Mouse (Mus musculus): ENCODE results near the gene Rassf3. TPM values are rescaled to one million over a fixed set of nuclear protein-coding genes. Genes with fewer than 3 reads are reported as not detected.
A peak's percentile ranks its signal among the peaks of the same experiment; 100 is the strongest.

Rassf3 gene
- polyA plus RNA-seq, 1 experiment from 2014 or later = 21.0 TPM

DNA sequence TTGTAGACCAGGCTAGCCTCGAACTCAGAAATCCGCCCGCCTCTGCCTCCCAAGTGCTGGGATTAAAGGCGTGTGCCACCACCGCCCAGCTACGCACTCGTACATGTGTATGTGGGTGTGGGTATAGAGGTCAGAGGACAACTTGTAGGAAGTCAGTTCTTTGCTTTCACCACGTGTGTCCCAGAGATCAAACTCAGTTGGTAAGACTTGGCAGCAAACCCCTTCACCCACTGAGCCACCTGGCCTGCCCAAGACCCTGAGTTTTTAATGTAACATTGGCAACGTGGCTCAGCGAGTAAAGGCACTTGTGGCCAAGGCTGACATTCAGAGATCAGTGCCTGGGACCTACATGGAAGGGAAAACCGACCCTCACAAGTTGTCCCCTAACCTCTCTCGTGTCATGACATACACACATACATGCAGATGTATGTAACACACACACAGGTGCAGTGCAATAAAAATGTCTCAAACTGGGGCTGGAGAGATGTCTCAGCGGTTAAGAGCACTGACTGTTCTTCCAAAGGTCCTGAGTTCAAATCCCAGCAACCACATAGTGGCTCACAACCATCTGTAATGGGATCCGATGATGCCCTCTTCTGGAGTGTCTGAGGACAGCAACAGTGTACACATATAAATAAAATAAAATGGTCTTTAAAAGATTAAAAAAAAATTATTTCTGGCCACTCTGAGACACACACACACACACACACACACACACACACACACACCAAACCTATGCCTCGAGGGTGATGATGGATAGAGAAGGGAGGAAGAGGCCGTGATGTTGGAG, 31.8 kb upstream of the Rassf3 start:
- no peaks in the 10 kb centered on the region for H3K27me3 ChIP-seq (ENCODE audit: insufficient read depth, low read length)
- no peak overlapping the region for H3K4me3 ChIP-seq (ENCODE audit: low read depth, low read length)
- no peak overlapping the region for H3K27ac ChIP-seq (ENCODE audit: low read depth)
- 0 out of 2 replicates have a peak, but pooled peaks have one; percentile 19 for TF ChIP-seq CTCF (IDR thresholded peaks at IDR 0.05; ENCODE audit: low read depth)
- no peak overlapping the region for H3K4me2 ChIP-seq
- no peaks in the 10 kb centered on the region for H3K36me3 ChIP-seq (ENCODE audit: insufficient read depth)
- DNase-seq (no peak), ATAC-seq (ENCODE audit: insufficient read depth) (no peak)
- peaks cover 20% of the 10 kb centered on the region for H3K4me1 ChIP-seq (ENCODE audit: insufficient read depth)
- no peaks in the 10 kb centered on the region for H3K9me3 ChIP-seq (ENCODE audit: low read depth, low read length)
- no peak overlapping the region for H3K9ac ChIP-seq
- 85% methylated on average over 16 of the region's 16 CpGs for WGBS

GRCm38 (mm10) chr10:121506731-121507583, 30.8 kb upstream of the Rassf3 start:
- H3K27ac ChIP-seq (ENCODE audit: low read depth) = peak overlapping the region; percentile 73

DNA sequence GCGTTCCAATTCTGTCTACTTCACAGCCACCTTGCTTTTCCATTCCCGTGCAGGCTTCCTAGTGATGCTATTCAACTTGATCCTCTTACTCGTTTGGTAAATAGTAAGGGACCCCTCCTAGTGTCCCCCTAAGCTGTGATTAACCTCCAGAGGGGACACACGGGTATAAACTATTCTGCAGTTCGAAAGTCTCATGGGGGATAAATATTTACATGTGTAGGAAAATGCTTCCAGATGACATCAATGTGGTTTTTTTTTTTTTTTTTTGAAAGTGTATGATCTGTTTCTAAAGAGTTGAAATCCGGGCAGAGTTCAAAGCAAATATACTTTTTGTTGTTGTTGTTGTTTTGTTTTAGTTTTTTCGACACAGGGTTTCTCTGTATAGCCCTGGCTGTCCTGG, 29.8 kb upstream of the Rassf3 start:
- no peak for DNase-seq
- peak overlapping the region; percentile 36; the same call in 1 of the 2 replicates for H3K4me3 ChIP-seq (ENCODE audit: low read depth, low read length)

More at GRCm38 (mm10) chr10:121506731-121507583, 30.8 kb upstream of the Rassf3 start:
- no peak overlapping the region for H3K4me3 ChIP-seq (ENCODE audit: low read depth, low read length)
- 27% methylated on average over 29 of the region's 29 CpGs for WGBS
- TF ChIP-seq CTCF (IDR thresholded peaks at IDR 0.05; ENCODE audit: low read depth) = no peak
- no peaks in the 10 kb centered on the region for H3K27me3 ChIP-seq (ENCODE audit: insufficient read depth, low read length)
- peak; percentile 52 for ATAC-seq (ENCODE audit: insufficient read depth)
- H3K9ac ChIP-seq = no peak overlapping the region
- H3K4me1 ChIP-seq (ENCODE audit: insufficient read depth) = peaks cover 20% of the 10 kb centered on the region
- no peaks in the 10 kb centered on the region for H3K36me3 ChIP-seq (ENCODE audit: insufficient read depth)
- H3K4me2 ChIP-seq = peak overlapping the region; percentile 14
- DNase-seq = peak; percentile 80
- no peaks in the 10 kb centered on the region for H3K9me3 ChIP-seq (ENCODE audit: low read depth, low read length)

GRCm38 (mm10) chr10:121504973-121505911, 29.1 kb upstream of the Rassf3 start:
- DNase-seq = peak; percentile 86
- no peaks in the 10 kb centered on the region for H3K36me3 ChIP-seq (ENCODE audit: insufficient read depth)
- peak overlapping the region; percentile 38 for H3K9ac ChIP-seq
- peak overlapping the region; percentile 68 for H3K27ac ChIP-seq (ENCODE audit: low read depth)
- H3K4me3 ChIP-seq (ENCODE audit: low read depth, low read length) = peak overlapping the region; percentile 36
- H3K4me1 ChIP-seq (ENCODE audit: insufficient read depth) = peaks cover 21% of the 10 kb centered on the region
- TF ChIP-seq CTCF (IDR thresholded peaks at IDR 0.05; ENCODE audit: low read depth) = no peak
- H3K9me3 ChIP-seq (ENCODE audit: low read depth, low read length) = no peaks in the 10 kb centered on the region
- peak; percentile 74; the same call in 1 of the 2 replicates for ATAC-seq (ENCODE audit: insufficient read depth)
- peak overlapping the region; percentile 66 for H3K4me2 ChIP-seq
- WGBS = 17% methylated on average over 35 of the region's 35 CpGs
- no peaks in the 10 kb centered on the region for H3K27me3 ChIP-seq (ENCODE audit: insufficient read depth, low read length)

More for the DNA sequence above, 29.8 kb upstream of the Rassf3 start:
- Histone ChIP-seq H3K9me3 (ENCODE audit: low read depth, low read length) (no peaks in the 10 kb centered on the region), H3K4me2 (peak overlapping the region; percentile 66), H3K9ac (0 out of 2 replicates have a peak overlapping the region, but pooled peaks have one; percentile 38), H3K36me3 (ENCODE audit: insufficient read depth) (no peaks in the 10 kb centered on the region), H3K4me1 (ENCODE audit: insufficient read depth) (peaks cover 20% of the 10 kb centered on the region), H3K27me3 (ENCODE audit: insufficient read depth, low read length) (no peaks in the 10 kb centered on the region), H3K27ac (ENCODE audit: low read depth) (peak overlapping the region; percentile 68)
- TF ChIP-seq CTCF (IDR thresholded peaks at IDR 0.05; ENCODE audit: low read depth) = no peak
- WGBS = 36% methylated on average over 7 of the region's 7 CpGs
- no peak for ATAC-seq (ENCODE audit: insufficient read depth)

- no peak for TF ChIP-seq CTCF (IDR thresholded peaks at IDR 0.05; ENCODE audit: low read depth)
- no peak overlapping the region for H3K9ac ChIP-seq
- DNase-seq (peak; percentile 44), ATAC-seq (ENCODE audit: insufficient read depth) (no peak)
- no peak overlapping the region for H3K27ac ChIP-seq (ENCODE audit: low read depth)
- H3K9me3 ChIP-seq (ENCODE audit: low read depth, low read length) = no peaks in the 10 kb centered on the region
- no peak overlapping the region for H3K4me2 ChIP-seq
- WGBS = 58% methylated on average over 5 of the region's 5 CpGs
- peaks cover 10% of the 10 kb centered on the region for H3K4me1 ChIP-seq (ENCODE audit: insufficient read depth)
- no peaks in the 10 kb centered on the region for H3K36me3 ChIP-seq (ENCODE audit: insufficient read depth)
- no peak overlapping the region for H3K4me3 ChIP-seq (ENCODE audit: low read depth, low read length)
- no peaks in the 10 kb centered on the region for H3K27me3 ChIP-seq (ENCODE audit: insufficient read depth, low read length)
Measured at GRCm38 (mm10) chr10:121501160-121501559, 25.0 kb upstream of the Rassf3 start.

DNA sequence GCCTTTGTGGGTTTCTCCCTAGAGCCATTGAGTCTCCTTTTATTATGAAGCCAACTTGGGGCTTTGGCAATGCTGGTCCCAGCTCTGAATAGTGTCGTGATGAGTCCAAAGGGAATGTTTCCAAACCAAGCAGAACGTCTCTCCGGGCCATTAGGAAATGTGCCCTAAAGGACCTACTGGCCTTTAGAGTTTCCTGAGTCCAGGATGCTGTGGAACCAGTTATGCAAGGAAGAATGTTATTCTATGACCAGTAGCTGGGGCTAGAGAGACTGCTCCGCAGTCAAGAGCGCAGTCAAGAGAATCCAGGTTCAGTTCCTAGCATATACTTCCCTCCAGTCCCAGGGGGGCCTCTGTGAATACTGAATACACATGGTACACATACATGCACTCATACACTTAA, 23.9 kb upstream of the Rassf3 start:
- peak; percentile 65 for DNase-seq
- no peak overlapping the region for H3K27ac ChIP-seq (ENCODE audit: low read depth)
- ATAC-seq (ENCODE audit: insufficient read depth) = no peak

More for the DNA sequence above, 23.9 kb upstream of the Rassf3 start:
- Histone ChIP-seq H3K4me1 (ENCODE audit: insufficient read depth) (peaks cover 5% of the 10 kb centered on the region; the same call in 1 of the 2 replicates), H3K9ac (no peak overlapping the region), H3K9me3 (ENCODE audit: low read depth, low read length) (no peaks in the 10 kb centered on the region), H3K4me3 (ENCODE audit: low read depth, low read length) (no peak overlapping the region), H3K27me3 (ENCODE audit: insufficient read depth, low read length) (no peaks in the 10 kb centered on the region), H3K4me2 (no peak overlapping the region), H3K36me3 (ENCODE audit: insufficient read depth) (no peaks in the 10 kb centered on the region)
- peak; percentile 49 for TF ChIP-seq CTCF (IDR thresholded peaks at IDR 0.05; ENCODE audit: low read depth)
- WGBS = 52% methylated on average over 5 of the region's 5 CpGs

Data from lung, embryonic 14.5 days (tissue).